Mouse (Mus musculus): ENCODE data around the gene Sergef. TPM values are rescaled to one million over a fixed set of nuclear protein-coding genes. Genes with fewer than 3 reads are reported as not detected.

Gene Sergef
- polyA plus RNA-seq, 1 experiment, result 7.5 TPM

DNA sequence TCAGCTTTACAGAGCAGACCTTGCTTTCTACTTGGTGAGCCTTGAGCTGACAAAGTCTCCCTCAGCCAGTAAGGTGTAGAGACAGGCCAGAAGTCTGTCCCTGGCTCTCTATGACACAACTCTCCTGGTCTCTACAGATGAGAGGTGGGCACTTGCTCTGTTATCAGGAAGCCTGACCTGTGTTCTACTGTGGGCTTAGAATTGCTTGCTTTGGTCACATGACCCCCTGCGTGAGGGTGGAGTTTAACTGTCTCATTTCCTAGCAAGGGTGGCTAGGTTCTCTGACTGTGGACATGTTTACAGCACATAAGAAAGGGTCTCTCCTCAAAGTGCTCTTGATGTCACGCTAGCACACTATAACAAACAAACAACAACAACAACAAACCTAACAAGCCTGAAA is 79.5 kb downstream of the Sergef start:
- Histone ChIP-seq H3K36me3 (ENCODE audit: control insufficient read depth, insufficient read depth, low read length) (no peaks in the 10 kb centered on the region), H3K4me3 (ENCODE audit: low read depth, low read length) (no peak overlapping the region), H3K27ac (ENCODE audit: insufficient read depth, low read depth, low read length) (no peak overlapping the region), H3K4me1 (ENCODE audit: control insufficient read depth, insufficient read depth, insufficient read length, low read length) (no peaks in the 10 kb centered on the region), H3K27me3 (ENCODE audit: control insufficient read depth, insufficient read depth, low read length) (no peaks in the 10 kb centered on the region)
- 84% methylated on average over 2 of the region's 2 CpGs for WGBS
- TF ChIP-seq CTCF (IDR thresholded peaks at IDR 0.05; ENCODE audit: extremely low read depth, insufficient read length, insufficient replicate concordance, low read depth, low read length) (no peak), POLR2A (IDR thresholded peaks at IDR 0.05; ENCODE audit: low read depth, low read length) (no peak)

DNA sequence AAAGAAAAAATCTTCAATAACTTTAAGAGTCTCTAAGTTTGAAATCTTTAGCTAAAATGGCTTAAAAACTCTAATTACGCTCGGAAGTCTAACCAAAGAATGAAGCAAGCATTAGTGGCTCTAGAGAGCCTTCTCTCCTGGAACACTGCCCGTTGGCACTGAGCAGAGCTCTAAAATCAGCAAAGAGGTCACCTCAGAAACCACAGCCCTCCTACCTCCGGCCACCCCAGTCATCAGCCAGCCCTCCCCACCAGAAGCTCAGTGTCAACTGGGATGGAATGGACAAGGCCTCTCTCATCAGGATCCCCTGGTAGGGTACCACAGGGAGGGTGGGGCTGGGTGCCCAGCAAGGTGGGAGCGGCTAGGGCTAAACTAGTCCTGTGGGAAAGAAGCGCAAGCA is 80.0 kb downstream of the Sergef start:
- no peaks in the 10 kb centered on the region; the same call in 1 of the 2 replicates for H3K4me1 ChIP-seq (ENCODE audit: control insufficient read depth, insufficient read depth, insufficient read length, low read length)
- WGBS, result 79% methylated on average over 6 of the region's 6 CpGs
- no peaks in the 10 kb centered on the region for H3K36me3 ChIP-seq (ENCODE audit: control insufficient read depth, insufficient read depth, low read length)
- TF ChIP-seq POLR2A (IDR thresholded peaks at IDR 0.05; ENCODE audit: low read depth, low read length) (no peak), CTCF (IDR thresholded peaks at IDR 0.05; ENCODE audit: extremely low read depth, insufficient read length, insufficient replicate concordance, low read depth, low read length) (no peak)
- no peaks in the 10 kb centered on the region for H3K27me3 ChIP-seq (ENCODE audit: control insufficient read depth, insufficient read depth, low read length)
- no peak overlapping the region for H3K27ac ChIP-seq (ENCODE audit: insufficient read depth, low read depth, low read length)
- no peak overlapping the region for H3K4me3 ChIP-seq (ENCODE audit: low read depth, low read length)

DNA sequence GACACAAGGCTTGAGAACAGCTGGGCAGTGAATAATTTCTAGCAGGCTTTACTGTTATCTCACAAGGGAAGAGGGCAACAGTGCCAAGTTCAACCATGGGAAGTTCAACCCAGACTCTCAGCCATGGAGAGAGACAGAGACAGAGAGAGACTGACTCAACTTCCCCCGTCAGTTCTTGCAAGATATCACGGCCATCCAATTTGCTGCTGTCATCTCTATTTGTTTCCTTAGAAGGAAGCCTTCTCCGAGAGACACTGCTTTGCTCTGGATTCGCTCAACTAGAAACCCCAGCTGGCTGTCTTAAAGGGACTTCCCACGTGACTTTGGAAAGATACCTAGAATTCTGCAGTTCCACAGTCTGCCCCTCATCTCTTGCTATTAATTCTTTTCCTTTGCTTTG is 80.6 kb downstream of the Sergef start:
- TF ChIP-seq CTCF (IDR thresholded peaks at IDR 0.05; ENCODE audit: extremely low read depth, insufficient read length, insufficient replicate concordance, low read depth, low read length) (no peak), POLR2A (IDR thresholded peaks at IDR 0.05; ENCODE audit: low read depth, low read length) (no peak)
- no peaks in the 10 kb centered on the region for H3K27me3 ChIP-seq (ENCODE audit: control insufficient read depth, insufficient read depth, low read length)
- no peak overlapping the region for H3K27ac ChIP-seq (ENCODE audit: insufficient read depth, low read depth, low read length)
- WGBS, result 84% methylated on average over 5 of the region's 5 CpGs
- H3K4me1 ChIP-seq (ENCODE audit: control insufficient read depth, insufficient read depth, insufficient read length, low read length), result no peaks in the 10 kb centered on the region; the same call in 1 of the 2 replicates
- H3K36me3 ChIP-seq (ENCODE audit: control insufficient read depth, insufficient read depth, low read length), result no peaks in the 10 kb centered on the region
- H3K4me3 ChIP-seq (ENCODE audit: low read depth, low read length), result no peak overlapping the region

- Histone ChIP-seq H3K4me1 (ENCODE audit: control insufficient read depth, insufficient read depth, insufficient read length, low read length) (no peaks in the 10 kb centered on the region; the same call in 1 of the 2 replicates), H3K27me3 (ENCODE audit: control insufficient read depth, insufficient read depth, low read length) (no peaks in the 10 kb centered on the region), H3K36me3 (ENCODE audit: control insufficient read depth, insufficient read depth, low read length) (no peaks in the 10 kb centered on the region), H3K27ac (ENCODE audit: insufficient read depth, low read depth, low read length) (no peak overlapping the region), H3K4me3 (ENCODE audit: low read depth, low read length) (no peak overlapping the region)
- TF ChIP-seq CTCF (IDR thresholded peaks at IDR 0.05; ENCODE audit: extremely low read depth, insufficient read length, insufficient replicate concordance, low read depth, low read length) (no peak), POLR2A (IDR thresholded peaks at IDR 0.05; ENCODE audit: low read depth, low read length) (no peak)
- WGBS, result 86% methylated on average over 4 of the region's 4 CpGs
These were observed 81.6 kb downstream of the Sergef start for GRCm38 (mm10) chr7:46557996-46558395.

- H3K27ac ChIP-seq (ENCODE audit: insufficient read depth, low read depth, low read length), result no peak overlapping the region
- TF ChIP-seq CTCF (IDR thresholded peaks at IDR 0.05; ENCODE audit: extremely low read depth, insufficient read length, insufficient replicate concordance, low read depth, low read length) (no peak), POLR2A (IDR thresholded peaks at IDR 0.05; ENCODE audit: low read depth, low read length) (no peak)
- WGBS, result 90% methylated on average over 11 of the region's 11 CpGs
- H3K4me3 ChIP-seq (ENCODE audit: low read depth, low read length), result no peak overlapping the region
- H3K4me1 ChIP-seq (ENCODE audit: control insufficient read depth, insufficient read depth, insufficient read length, low read length), result no peaks in the 10 kb centered on the region; the same call in 1 of the 2 replicates
- no peaks in the 10 kb centered on the region for H3K27me3 ChIP-seq (ENCODE audit: control insufficient read depth, insufficient read depth, low read length)
- H3K36me3 ChIP-seq (ENCODE audit: control insufficient read depth, insufficient read depth, low read length), result no peaks in the 10 kb centered on the region
These were observed 82.2 kb downstream of the Sergef start for GRCm38 (mm10) chr7:46557387-46557786.

GRCm38 (mm10) chr7:46556358-46557118 is 83.1 kb downstream of the Sergef start:
- TF ChIP-seq CTCF (IDR thresholded peaks at IDR 0.05; ENCODE audit: extremely low read depth, insufficient read length, insufficient replicate concordance, low read depth, low read length) (no peak), POLR2A (IDR thresholded peaks at IDR 0.05; ENCODE audit: low read depth, low read length) (no peak)
- H3K4me1 ChIP-seq (ENCODE audit: control insufficient read depth, insufficient read depth, insufficient read length, low read length), result no peaks in the 10 kb centered on the region; the same call in 1 of the 2 replicates
- no peaks in the 10 kb centered on the region for H3K27me3 ChIP-seq (ENCODE audit: control insufficient read depth, insufficient read depth, low read length)
- H3K27ac ChIP-seq (ENCODE audit: insufficient read depth, low read depth, low read length), result no peak overlapping the region
- H3K4me3 ChIP-seq (ENCODE audit: low read depth, low read length), result no peak overlapping the region
- WGBS, result 93% methylated on average over 13 of the region's 13 CpGs
- H3K36me3 ChIP-seq (ENCODE audit: control insufficient read depth, insufficient read depth, low read length), result no peaks in the 10 kb centered on the region

- H3K36me3 ChIP-seq (ENCODE audit: control insufficient read depth, insufficient read depth, low read length), result no peaks in the 10 kb centered on the region
- H3K27ac ChIP-seq (ENCODE audit: insufficient read depth, low read depth, low read length), result no peak overlapping the region
- H3K4me1 ChIP-seq (ENCODE audit: control insufficient read depth, insufficient read depth, insufficient read length, low read length), result no peaks in the 10 kb centered on the region; the same call in 1 of the 2 replicates
- WGBS, result 91% methylated on average over 7 of the region's 7 CpGs
- TF ChIP-seq CTCF (IDR thresholded peaks at IDR 0.05; ENCODE audit: extremely low read depth, insufficient read length, insufficient replicate concordance, low read depth, low read length) (no peak), POLR2A (IDR thresholded peaks at IDR 0.05; ENCODE audit: low read depth, low read length) (no peak)
- H3K27me3 ChIP-seq (ENCODE audit: control insufficient read depth, insufficient read depth, low read length), result no peaks in the 10 kb centered on the region
- H3K4me3 ChIP-seq (ENCODE audit: low read depth, low read length), result no peak overlapping the region
These were observed 83.9 kb downstream of the Sergef start for GRCm38 (mm10) chr7:46555731-46556130.

All from small intestine, adult 2 months (tissue).